Mouse (Mus musculus) spleen, adult 2 months (tissue): Measurements from ENCODE around the gene Mrpl54. TPM values are rescaled to one million over a fixed set of nuclear protein-coding genes. Genes with fewer than 3 reads are reported as not detected.
A peak's percentile ranks its signal among the peaks of the same experiment; 100 is the strongest.

ENCODE experiments used
- DNase-seq, 2 experiments: peaks; one replicate each; pipeline versions ENCODE4 v3.0.0 to v3.0.0-alpha.2; 2012 to 2021; ENCODE audit warnings: low spot score in 2 of 2, low read depth in 1 of 2
- H3K27ac ChIP-seq: fragments of 200-500 bp; 2 replicates; pipeline ENCODE4 v1.5.1; 2012; ENCODE audit warnings: low read length, inconsistent platforms; ENCODE audit not compliant: insufficient read depth
- H3K27me3 ChIP-seq: fragments of 200-500 bp; 2 replicates; pipeline ENCODE4 v1.6.1; 2012; ENCODE audit warnings: mild to moderate bottlenecking, moderate library complexity, low read length, inconsistent platforms; ENCODE audit not compliant: control insufficient read depth, insufficient read depth
- H3K36me3 ChIP-seq: fragments of 200-500 bp; 2 replicates; pipeline ENCODE4 v1.6.1; 2012; ENCODE audit warnings: mild to moderate bottlenecking, low read length, inconsistent platforms; ENCODE audit not compliant: control insufficient read depth, insufficient read depth
- H3K4me1 ChIP-seq: fragments of 200-500 bp; 2 replicates; pipeline ENCODE4 v1.6.1; 2011; ENCODE audit warnings: inconsistent platforms; ENCODE audit not compliant: control insufficient read depth, insufficient read depth, insufficient read length
- H3K4me3 ChIP-seq: fragments of 200-500 bp; 2 replicates; pipeline ENCODE4 v1.5.1; 2011; ENCODE audit warnings: mild to moderate bottlenecking, inconsistent platforms; ENCODE audit not compliant: insufficient read depth, insufficient read length; ENCODE audit errors: extremely low read depth
- CTCF ChIP-seq: fragments of 200-500 bp; IDR thresholded peaks from 2 replicates; pipeline ENCODE4 v1.5.1; 2011; ENCODE audit warnings: mild to moderate bottlenecking, inconsistent platforms; ENCODE audit not compliant: insufficient read depth, insufficient read length, insufficient replicate concordance; ENCODE audit errors: extremely low read depth
- POLR2A ChIP-seq: fragments of 200-500 bp; IDR thresholded peaks from 2 replicates; pipeline ENCODE4 v1.6.1; 2011; ENCODE audit warnings: low read depth, low read length, inconsistent platforms
- WGBS: fragments of 180-500 bp; shearing (Covaris S2); methylation state at CpG from one replicate; pipeline ENCODE4 v1.1.7; 2018; 5-methylcytosine and 5-hydroxymethylcytosine counted together
- polyA plus RNA-seq: library from polyadenylated mRNA; depleted of rRNA; stranded (reverse); fragments of >200 nt; gene quantifications from 2 replicates; pipeline ENCODE4 v1.2.3, GENCODE M21; 2012

The Mrpl54 gene
- polyA plus RNA-seq, 1 experiment, result 63.6 TPM

DNA sequence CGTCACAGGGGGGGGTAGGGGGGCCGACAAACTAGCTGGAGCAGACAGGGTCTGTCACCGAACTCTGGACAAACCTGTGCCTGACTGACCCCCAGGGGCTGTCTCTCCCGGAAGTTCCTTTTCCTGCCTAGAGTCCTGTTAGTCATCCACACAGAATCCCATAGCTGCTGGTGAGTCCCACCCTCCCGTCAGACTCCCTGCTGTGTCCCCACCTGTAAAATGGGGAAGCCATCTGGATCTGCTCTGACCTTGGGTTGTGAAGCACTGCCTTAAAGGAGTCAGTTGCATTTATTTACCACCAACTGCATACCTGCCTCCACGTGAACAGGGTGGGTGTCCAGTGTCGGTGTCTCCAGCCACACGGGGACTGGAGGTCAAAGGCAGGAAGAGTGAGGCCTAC is 27.7 kb upstream of the Mrpl54 start:
- H3K27ac ChIP-seq, result no peak overlapping the region
- no peaks in the 10 kb centered on the region for H3K36me3 ChIP-seq
- no peak for DNase-seq
- peaks cover 66% of the 10 kb centered on the region for H3K4me1 ChIP-seq
- WGBS, result 32% methylated on average over 8 of the region's 8 CpGs
- H3K4me3 ChIP-seq, result no peak overlapping the region
- H3K27me3 ChIP-seq, result no peaks in the 10 kb centered on the region
- no peak for TF ChIP-seq POLR2A

DNA sequence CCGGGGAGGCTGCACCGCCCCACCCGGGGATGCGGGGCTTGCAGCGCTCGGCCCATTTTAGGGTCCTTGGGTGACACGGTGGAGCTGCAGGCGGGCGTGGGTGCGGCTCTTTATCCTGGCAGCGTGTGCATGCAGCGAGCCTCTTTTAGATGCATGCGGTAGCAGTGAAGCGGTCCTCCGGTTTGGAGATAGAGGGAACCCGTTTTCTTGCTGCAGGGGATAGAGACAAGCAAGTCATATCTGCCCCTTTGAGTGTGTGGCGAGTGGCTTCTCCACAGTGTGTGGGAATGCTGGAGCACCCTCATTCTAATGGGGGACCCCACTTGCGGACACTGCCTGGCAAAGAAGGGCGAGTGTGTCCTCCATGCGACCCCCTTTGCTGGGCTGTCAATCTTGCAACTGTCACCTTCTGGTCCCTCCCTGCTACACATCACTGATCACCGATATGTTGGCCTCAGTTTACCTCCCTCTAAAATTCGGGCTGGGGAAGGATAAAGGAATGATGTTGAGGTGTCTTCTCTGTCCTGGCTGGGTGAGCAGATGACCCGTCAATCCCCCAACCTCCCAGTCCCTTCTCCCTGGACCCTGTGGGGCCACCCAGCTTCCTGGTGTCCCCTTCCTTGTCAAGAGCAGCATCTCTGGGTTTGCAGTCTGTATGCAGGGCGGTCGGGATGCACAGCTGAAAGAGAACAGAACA is 26.7 kb upstream of the Mrpl54 start:
- Histone ChIP-seq H3K27ac (peak overlapping the region; percentile 93), H3K36me3 (no peaks in the 10 kb centered on the region), H3K4me3 (peak overlapping the region; percentile 83), H3K27me3 (no peaks in the 10 kb centered on the region), H3K4me1 (peaks cover 57% of the 10 kb centered on the region)
- TF ChIP-seq POLR2A (no peak), CTCF (no peak)
- WGBS, result 2% methylated on average over 25 of the region's 25 CpGs
- DNase-seq, result no peak

DNA sequence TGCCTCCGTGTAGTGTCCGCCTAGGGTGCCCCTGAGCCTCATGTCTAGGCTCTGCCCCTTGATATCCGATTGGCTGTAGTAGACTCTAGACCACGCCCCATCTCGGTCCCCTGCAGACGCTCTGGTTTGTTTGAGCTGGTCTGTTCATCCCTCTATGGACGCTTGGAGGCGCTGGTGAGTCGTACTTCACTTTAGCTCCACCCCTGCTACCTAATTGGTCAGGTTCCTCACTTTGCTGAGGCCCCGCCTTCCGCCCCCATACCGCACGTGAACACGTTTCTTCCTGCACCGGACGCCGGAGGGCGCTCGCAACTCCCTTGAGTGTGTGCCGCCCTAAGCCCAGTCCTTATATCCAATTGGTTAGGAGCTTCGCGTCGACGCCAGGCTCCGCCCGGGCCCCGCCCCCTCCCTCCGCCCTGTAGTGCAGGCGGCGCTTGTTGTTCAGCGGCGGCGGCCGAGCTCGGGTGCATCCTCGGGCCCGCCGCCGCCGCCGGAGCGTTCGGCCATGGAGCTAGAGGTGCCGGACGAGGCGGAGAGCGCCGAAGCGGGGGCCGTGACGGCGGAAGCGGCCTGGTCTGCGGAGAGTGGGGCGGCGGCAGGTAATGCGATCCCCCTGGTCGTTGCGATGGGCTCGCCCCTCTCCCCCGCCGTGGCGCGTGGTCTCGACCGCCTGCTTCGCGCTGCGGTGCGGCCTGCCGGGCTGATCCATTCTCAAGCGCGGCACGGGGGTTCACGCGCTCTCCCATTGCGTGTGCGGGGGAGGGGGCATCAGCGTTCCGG is 26.0 kb upstream of the Mrpl54 start, which contains the start of gene Pip5k1c:
Gene Pip5k1c, plus strand, starts transcription at position 410 of the 780 bp plus-strand sequence.
- no peaks in the 10 kb centered on the region for H3K36me3 ChIP-seq
- DNase-seq, result peak; percentile 99 to 100
- H3K27ac ChIP-seq, result peak within 1 kb of the TSS; percentile 93
- TF ChIP-seq CTCF (peak; percentile 80), POLR2A (peak; percentile 83)
- no peaks in the 10 kb centered on the region for H3K27me3 ChIP-seq
- H3K4me3 ChIP-seq, result peak within 1 kb of the TSS; percentile 83
- H3K4me1 ChIP-seq, result peaks cover 49% of the 10 kb centered on the region
- under 1% methylated on average over 75 of the region's 80 CpGs for WGBS

DNA sequence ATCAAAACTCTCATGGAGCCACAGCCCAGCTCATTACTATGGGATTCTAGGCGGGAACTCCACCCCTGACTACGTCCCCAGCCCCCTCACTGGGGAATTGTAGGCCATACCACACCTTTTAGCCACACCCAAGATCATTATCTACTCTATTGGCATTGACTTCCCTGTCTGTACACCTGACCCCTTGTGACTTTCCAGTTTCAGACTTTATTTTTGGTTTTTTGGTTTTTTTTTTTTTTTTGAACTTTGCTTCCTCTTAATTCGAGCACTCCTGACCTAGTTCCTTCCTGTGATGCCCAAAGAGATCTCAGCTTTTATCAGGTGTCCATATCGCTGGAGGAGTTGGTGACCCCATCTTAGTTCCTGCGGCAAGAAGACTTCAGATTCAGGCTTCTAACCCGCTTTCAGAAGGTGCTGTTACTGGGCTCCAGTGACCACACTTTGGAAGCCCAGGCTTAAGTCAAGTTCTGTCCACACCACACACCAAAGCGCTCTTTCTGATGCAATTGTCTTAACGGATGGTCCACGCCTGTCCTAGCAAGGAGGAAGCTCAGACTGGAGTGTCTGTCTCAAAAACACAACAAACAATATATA is 24.9 kb upstream of the Mrpl54 start, which contains the start of gene Tjp3:
Gene Tjp3, minus strand, starts transcription at position 71 of the 594 bp plus-strand sequence.
- TF ChIP-seq POLR2A, result no peak
- TF ChIP-seq CTCF, result no peak
- no peaks in the 10 kb centered on the region for H3K36me3 ChIP-seq
- WGBS, result 41% methylated on average over 9 of the region's 9 CpGs
- H3K4me1 ChIP-seq, result peaks cover 39% of the 10 kb centered on the region; the same call in 1 of the 2 replicates
- no peak for DNase-seq
- H3K4me3 ChIP-seq, result no peak within 1 kb of the TSS
- H3K27ac ChIP-seq, result peak within 1 kb of the TSS; percentile 48
- H3K27me3 ChIP-seq, result no peaks in the 10 kb centered on the region

DNA sequence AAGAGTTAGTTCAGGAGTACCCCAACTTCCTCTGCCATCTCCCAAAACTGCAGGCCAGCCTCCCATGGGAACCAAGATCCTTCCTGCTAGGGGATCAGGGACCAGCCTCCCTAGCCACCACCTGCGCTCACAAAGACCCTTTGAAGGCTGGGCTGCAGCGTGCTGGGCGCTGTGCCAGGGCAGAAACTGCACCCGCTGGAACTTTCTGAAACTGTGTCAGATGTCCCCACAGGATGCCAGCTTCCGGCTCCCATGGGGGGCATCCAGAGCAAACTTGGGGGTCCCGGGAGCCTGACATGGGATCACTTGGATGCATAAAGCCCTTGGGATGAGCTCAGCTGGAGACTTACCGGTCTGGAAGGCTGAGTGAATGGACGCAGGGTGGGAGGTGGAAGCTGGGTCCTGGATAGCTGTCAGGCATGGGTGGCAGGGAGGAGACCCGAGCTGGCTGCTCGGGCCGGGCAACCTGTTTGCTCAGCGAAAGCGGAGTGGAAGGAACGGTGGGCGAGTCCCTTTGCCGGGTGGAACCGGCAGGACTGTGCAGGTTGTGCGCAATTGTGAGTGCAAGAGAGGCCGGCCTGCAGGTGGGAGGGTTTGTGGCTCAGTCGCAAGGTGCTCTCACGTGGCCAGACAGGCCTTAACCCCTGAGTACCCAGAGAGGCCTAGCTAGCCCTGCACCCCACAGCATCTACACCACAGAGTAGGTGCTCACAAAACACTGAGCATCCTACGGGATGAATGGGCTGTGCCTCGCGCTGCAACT is 24.1 kb upstream of the Mrpl54 start:
- DNase-seq, result no peak
- Histone ChIP-seq H3K4me1 (peaks cover 34% of the 10 kb centered on the region; the same call in 1 of the 2 replicates), H3K27ac (peak overlapping the region; percentile 22; the same call in 1 of the 2 replicates), H3K4me3 (no peak overlapping the region), H3K27me3 (no peaks in the 10 kb centered on the region), H3K36me3 (no peaks in the 10 kb centered on the region)
- 30% methylated on average over 24 of the region's 24 CpGs for WGBS
- no peak for TF ChIP-seq CTCF
- TF ChIP-seq POLR2A, result no peak

DNA sequence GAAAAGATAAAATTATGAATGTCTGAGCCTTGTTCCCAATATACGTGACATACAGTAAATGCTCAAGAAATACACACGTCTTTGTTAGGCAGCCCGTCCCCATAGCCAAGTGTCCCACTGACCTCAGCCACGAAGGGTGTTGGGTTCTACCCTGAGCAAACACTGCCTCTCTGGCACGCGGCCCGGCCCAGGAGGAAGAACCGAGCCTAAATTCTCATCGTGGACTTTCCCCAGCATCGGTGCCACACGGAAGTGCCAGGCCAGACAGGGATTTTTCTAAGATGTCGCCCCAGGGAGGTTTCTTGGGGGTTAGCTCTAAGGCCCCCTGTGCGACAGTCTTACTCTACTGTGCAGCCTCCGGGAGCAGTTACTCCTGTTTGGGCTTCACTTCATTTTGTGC is 23.1 kb upstream of the Mrpl54 start:
- Histone ChIP-seq H3K4me3 (no peak overlapping the region), H3K4me1 (peaks cover 27% of the 10 kb centered on the region; the same call in 1 of the 2 replicates), H3K27me3 (no peaks in the 10 kb centered on the region), H3K36me3 (no peaks in the 10 kb centered on the region), H3K27ac (no peak overlapping the region)
- WGBS, result 77% methylated on average over 14 of the region's 14 CpGs
- TF ChIP-seq POLR2A, result no peak
- TF ChIP-seq CTCF, result no peak
- DNase-seq, result no peak
